Mouse (Mus musculus): Measurements from ENCODE around the gene Mab21l3. TPM values are rescaled to one million over a fixed set of nuclear protein-coding genes. Genes with fewer than 3 reads are reported as not detected.

Mab21l3 gene
- polyA plus RNA-seq, 1 experiment = 0.16 TPM

DNA sequence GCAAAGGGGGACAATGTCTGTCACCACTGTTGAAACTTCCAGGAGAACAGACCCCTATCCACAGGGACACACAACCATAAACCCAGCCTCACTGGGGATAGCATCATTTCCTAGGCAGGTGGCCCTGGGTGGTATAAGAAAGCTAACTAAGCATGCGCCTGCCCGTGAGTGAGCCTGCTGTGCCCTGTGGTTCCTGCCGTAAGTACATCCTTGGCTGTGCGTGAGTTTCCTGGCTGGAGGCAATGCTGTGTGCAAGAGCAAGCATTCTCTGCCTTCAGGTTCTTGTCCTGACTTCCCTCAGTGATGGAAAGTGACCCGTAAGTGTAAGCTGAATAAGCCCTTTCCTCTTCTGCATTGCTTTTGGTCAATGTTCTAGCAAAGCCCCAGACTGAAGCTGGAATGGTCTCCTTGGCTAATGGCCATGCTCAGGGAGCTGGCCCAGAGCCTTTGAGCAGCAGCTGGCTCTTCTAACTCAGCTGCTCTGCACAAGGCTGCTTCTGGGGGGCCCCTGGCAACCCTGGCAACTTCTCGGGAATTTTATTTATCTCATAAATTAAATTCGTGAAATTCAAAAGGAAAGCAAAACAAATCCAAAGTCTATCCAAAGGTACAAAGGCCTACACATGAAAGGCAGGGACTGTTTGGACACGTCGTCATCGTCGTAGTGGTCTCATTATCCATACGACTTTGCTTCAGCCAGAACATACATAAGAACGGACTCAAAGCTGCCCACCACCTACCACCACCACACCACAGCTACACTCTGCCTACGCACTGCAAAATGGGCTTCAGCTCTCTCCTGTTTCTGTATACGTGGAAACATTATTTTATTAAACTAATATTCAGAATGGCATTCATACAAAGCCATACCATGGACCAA, 50.7 kb downstream of the Mab21l3 start:
- H3K27me3 ChIP-seq (ENCODE audit: control insufficient read depth, insufficient read depth, low read length) = no peaks in the 10 kb centered on the region
- TF ChIP-seq POLR2A (IDR thresholded peaks at IDR 0.05; ENCODE audit: borderline replicate concordance, insufficient read depth, low read length) (no peak), CTCF (IDR thresholded peaks at IDR 0.05; ENCODE audit: borderline replicate concordance, insufficient read depth, low read depth, low read length) (no peak)
- no peak overlapping the region for H3K27ac ChIP-seq (ENCODE audit: insufficient read depth, low read length)
- H3K4me3 ChIP-seq (replicated peaks; ENCODE audit: insufficient read depth, low read depth, low read length) = no peak overlapping the region
- WGBS = 62% methylated on average over 15 of the region's 15 CpGs
- peaks cover 25% of the 10 kb centered on the region for H3K4me1 ChIP-seq (ENCODE audit: control insufficient read depth, insufficient read depth, low read length)
- no peak for DNase-seq

DNA sequence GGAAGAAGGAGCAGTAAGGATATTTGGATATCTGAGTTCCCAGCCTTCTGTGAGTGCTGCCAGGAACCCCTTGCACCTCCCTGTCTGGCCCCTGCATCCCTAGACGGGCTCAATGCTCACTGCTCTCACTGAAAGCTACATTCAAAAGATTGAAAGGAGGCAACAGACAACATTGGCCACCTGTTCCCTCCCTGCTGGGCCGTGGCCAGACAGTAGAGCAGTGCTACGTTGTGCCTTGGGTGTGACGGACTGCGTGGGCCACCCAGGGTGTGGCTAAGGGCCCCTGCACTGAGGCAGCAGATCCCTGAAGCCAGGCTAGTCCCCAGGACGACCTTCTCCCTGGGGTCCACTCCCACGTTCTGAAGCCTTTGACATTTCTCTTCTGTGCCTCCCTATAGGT, 52.5 kb downstream of the Mab21l3 start:
- Histone ChIP-seq H3K27ac (ENCODE audit: insufficient read depth, low read length) (no peak overlapping the region), H3K27me3 (ENCODE audit: control insufficient read depth, insufficient read depth, low read length) (no peaks in the 10 kb centered on the region), H3K4me1 (ENCODE audit: control insufficient read depth, insufficient read depth, low read length) (peaks cover 11% of the 10 kb centered on the region), H3K4me3 (replicated peaks; ENCODE audit: insufficient read depth, low read depth, low read length) (no peak overlapping the region)
- 29% methylated on average over 7 of the region's 7 CpGs for WGBS
- DNase-seq = peak in 1 of 2 experiments; percentile 43
- no peak for TF ChIP-seq POLR2A (IDR thresholded peaks at IDR 0.05; ENCODE audit: borderline replicate concordance, insufficient read depth, low read length)
- TF ChIP-seq CTCF (IDR thresholded peaks at IDR 0.05; ENCODE audit: borderline replicate concordance, insufficient read depth, low read depth, low read length) = no peak

- TF ChIP-seq CTCF (IDR thresholded peaks at IDR 0.05; ENCODE audit: borderline replicate concordance, insufficient read depth, low read depth, low read length) = no peak
- no peak for TF ChIP-seq POLR2A (IDR thresholded peaks at IDR 0.05; ENCODE audit: borderline replicate concordance, insufficient read depth, low read length)
- Histone ChIP-seq H3K27me3 (ENCODE audit: control insufficient read depth, insufficient read depth, low read length) (no peaks in the 10 kb centered on the region), H3K27ac (ENCODE audit: insufficient read depth, low read length) (no peak overlapping the region), H3K4me1 (ENCODE audit: control insufficient read depth, insufficient read depth, low read length) (peaks cover 11% of the 10 kb centered on the region), H3K4me3 (replicated peaks; ENCODE audit: insufficient read depth, low read depth, low read length) (no peak overlapping the region)
- no peak for DNase-seq
- WGBS = 81% methylated on average over 15 of the region's 15 CpGs
Observed at GRCm38 (mm10) chr3:101795387-101796039, 53.2 kb downstream of the Mab21l3 start.

DNA sequence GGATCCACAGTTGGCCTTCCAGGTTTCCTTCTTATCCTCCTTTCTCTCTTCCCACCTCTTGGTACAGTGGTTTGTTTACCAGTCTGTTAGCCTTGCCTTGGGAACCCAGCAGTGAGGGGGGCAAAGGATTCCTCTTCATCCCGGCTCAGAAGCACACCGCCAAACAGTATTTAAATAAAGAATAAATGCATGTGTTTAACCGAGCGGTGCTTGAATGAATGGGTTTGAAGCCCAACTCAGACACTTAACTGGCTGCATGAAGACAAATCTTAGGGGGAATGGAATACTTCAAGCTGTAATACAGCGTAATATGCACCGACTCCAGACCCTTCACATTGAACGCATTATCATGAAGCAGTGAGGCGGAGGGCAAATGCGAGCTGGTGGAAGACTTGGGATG, 54.1 kb downstream of the Mab21l3 start:
- 77% methylated on average over 9 of the region's 9 CpGs for WGBS
- TF ChIP-seq CTCF (IDR thresholded peaks at IDR 0.05; ENCODE audit: borderline replicate concordance, insufficient read depth, low read depth, low read length) = no peak
- no peak for TF ChIP-seq POLR2A (IDR thresholded peaks at IDR 0.05; ENCODE audit: borderline replicate concordance, insufficient read depth, low read length)
- Histone ChIP-seq H3K27me3 (ENCODE audit: control insufficient read depth, insufficient read depth, low read length) (no peaks in the 10 kb centered on the region), H3K27ac (ENCODE audit: insufficient read depth, low read length) (no peak overlapping the region), H3K4me3 (replicated peaks; ENCODE audit: insufficient read depth, low read depth, low read length) (no peak overlapping the region), H3K4me1 (ENCODE audit: control insufficient read depth, insufficient read depth, low read length) (peaks cover 11% of the 10 kb centered on the region)
- DNase-seq = no peak

GRCm38 (mm10) chr3:101794026-101794425, 54.7 kb downstream of the Mab21l3 start:
- TF ChIP-seq POLR2A (IDR thresholded peaks at IDR 0.05; ENCODE audit: borderline replicate concordance, insufficient read depth, low read length) = no peak
- TF ChIP-seq CTCF (IDR thresholded peaks at IDR 0.05; ENCODE audit: borderline replicate concordance, insufficient read depth, low read depth, low read length) = no peak
- DNase-seq = no peak
- Histone ChIP-seq H3K4me3 (replicated peaks; ENCODE audit: insufficient read depth, low read depth, low read length) (no peak overlapping the region), H3K27ac (ENCODE audit: insufficient read depth, low read length) (no peak overlapping the region), H3K4me1 (ENCODE audit: control insufficient read depth, insufficient read depth, low read length) (peaks cover 11% of the 10 kb centered on the region), H3K27me3 (ENCODE audit: control insufficient read depth, insufficient read depth, low read length) (no peaks in the 10 kb centered on the region)
- 95% methylated on average over 5 of the region's 5 CpGs for WGBS

- DNase-seq = no peak
- no peak for TF ChIP-seq CTCF (IDR thresholded peaks at IDR 0.05; ENCODE audit: borderline replicate concordance, insufficient read depth, low read depth, low read length)
- no peak for TF ChIP-seq POLR2A (IDR thresholded peaks at IDR 0.05; ENCODE audit: borderline replicate concordance, insufficient read depth, low read length)
- H3K27me3 ChIP-seq (ENCODE audit: control insufficient read depth, insufficient read depth, low read length) = no peaks in the 10 kb centered on the region
- peaks cover 5% of the 10 kb centered on the region; the same call in 1 of the 2 replicates for H3K4me1 ChIP-seq (ENCODE audit: control insufficient read depth, insufficient read depth, low read length)
- no peak overlapping the region for H3K27ac ChIP-seq (ENCODE audit: insufficient read depth, low read length)
- WGBS = 84% methylated on average over 4 of the region's 4 CpGs
- no peak overlapping the region for H3K4me3 ChIP-seq (replicated peaks; ENCODE audit: insufficient read depth, low read depth, low read length)
Observed at GRCm38 (mm10) chr3:101792191-101792590, 56.6 kb downstream of the Mab21l3 start.

GRCm38 (mm10) chr3:101784768-101785424, 63.9 kb downstream of the Mab21l3 start:
- no peak for DNase-seq
- H3K27ac ChIP-seq (ENCODE audit: insufficient read depth, low read length) = no peak overlapping the region
- 93% methylated on average over 10 of the region's 10 CpGs for WGBS
- no peaks in the 10 kb centered on the region; the same call in 1 of the 2 replicates for H3K27me3 ChIP-seq (ENCODE audit: control insufficient read depth, insufficient read depth, low read length)
- no peak overlapping the region for H3K4me3 ChIP-seq (replicated peaks; ENCODE audit: insufficient read depth, low read depth, low read length)
- TF ChIP-seq POLR2A (IDR thresholded peaks at IDR 0.05; ENCODE audit: borderline replicate concordance, insufficient read depth, low read length) (no peak), CTCF (IDR thresholded peaks at IDR 0.05; ENCODE audit: borderline replicate concordance, insufficient read depth, low read depth, low read length) (no peak)
- H3K4me1 ChIP-seq (ENCODE audit: control insufficient read depth, insufficient read depth, low read length) = peaks cover 3% of the 10 kb centered on the region
